Mouse (Mus musculus): ENCODE results near the gene Ddost.
A peak's percentile ranks its signal among the peaks of the same experiment; 100 is the strongest.

Ddost gene

GRCm38 (mm10) chr4:138278346-138278745 is 26.2 kb upstream of the Ddost start:
- Histone ChIP-seq H3K4me3 (replicated peaks; ENCODE audit: low read length) (no peak overlapping the region), H3K4me1 (replicated peaks; ENCODE audit: low read depth, low read length) (peaks cover 21% of the 10 kb centered on the region), H3K36me3 (ENCODE audit: insufficient read depth, low read length) (no peaks in the 10 kb centered on the region), H3K27me3 (ENCODE audit: insufficient read depth, low read length) (peaks cover 26% of the 10 kb centered on the region), H3K9me3 (ENCODE audit: low read length) (no peaks in the 10 kb centered on the region)
- TF ChIP-seq CTCF (conservative IDR thresholded peaks at IDR 0.05; ENCODE audit: low read length) (no peak), NANOG (IDR thresholded peaks at IDR 0.05; ENCODE audit: borderline replicate concordance, low read length) (no peak), POU5F1 (IDR thresholded peaks at IDR 0.05; ENCODE audit: borderline replicate concordance, low read length) (no peak)

- no peak overlapping the region for H3K4me3 ChIP-seq (replicated peaks; ENCODE audit: low read length)
- no peaks in the 10 kb centered on the region for H3K36me3 ChIP-seq (ENCODE audit: insufficient read depth, low read length)
- peaks cover 5% of the 10 kb centered on the region; the same call in 1 of the 2 replicates for H3K9me3 ChIP-seq (ENCODE audit: low read length)
- peaks cover 11% of the 10 kb centered on the region for H3K27me3 ChIP-seq (ENCODE audit: insufficient read depth, low read length)
- peak; percentile 93 for TF ChIP-seq CTCF (conservative IDR thresholded peaks at IDR 0.05; ENCODE audit: low read length)
- no peak for TF ChIP-seq POU5F1 (IDR thresholded peaks at IDR 0.05; ENCODE audit: borderline replicate concordance, low read length)
- peaks cover 8% of the 10 kb centered on the region for H3K4me1 ChIP-seq (replicated peaks; ENCODE audit: low read depth, low read length)
These were observed 21.7 kb upstream of the Ddost start for GRCm38 (mm10) chr4:138282834-138283233.

- TF ChIP-seq POU5F1 (IDR thresholded peaks at IDR 0.05; ENCODE audit: borderline replicate concordance, low read length) (no peak), NANOG (IDR thresholded peaks at IDR 0.05; ENCODE audit: borderline replicate concordance, low read length) (no peak), CTCF (conservative IDR thresholded peaks at IDR 0.05; ENCODE audit: low read length) (no peak)
These were observed 18.1 kb upstream of the Ddost start for GRCm38 (mm10) chr4:138286411-138286810.

GRCm38 (mm10) chr4:138288691-138289090 is 15.8 kb upstream of the Ddost start:
- TF ChIP-seq NANOG (IDR thresholded peaks at IDR 0.05; ENCODE audit: borderline replicate concordance, low read length) = no peak
- TF ChIP-seq CTCF (conservative IDR thresholded peaks at IDR 0.05; ENCODE audit: low read length) = no peak
- no peak for TF ChIP-seq POU5F1 (IDR thresholded peaks at IDR 0.05; ENCODE audit: borderline replicate concordance, low read length)
- Histone ChIP-seq H3K4me1 (replicated peaks; ENCODE audit: low read depth, low read length) (peaks cover 23% of the 10 kb centered on the region), H3K9me3 (ENCODE audit: low read length) (peaks cover 15% of the 10 kb centered on the region), H3K4me3 (replicated peaks; ENCODE audit: low read length) (0 out of 2 replicates have a peak overlapping the region, but pooled peaks have one; percentile 17), H3K27me3 (ENCODE audit: insufficient read depth, low read length) (peaks cover 15% of the 10 kb centered on the region), H3K36me3 (ENCODE audit: insufficient read depth, low read length) (no peaks in the 10 kb centered on the region)

More at GRCm38 (mm10) chr4:138286411-138286810, 18.1 kb upstream of the Ddost start:
- Histone ChIP-seq H3K27me3 (ENCODE audit: insufficient read depth, low read length) (peaks cover 15% of the 10 kb centered on the region), H3K4me1 (replicated peaks; ENCODE audit: low read depth, low read length) (peaks cover 15% of the 10 kb centered on the region), H3K36me3 (ENCODE audit: insufficient read depth, low read length) (no peaks in the 10 kb centered on the region), H3K9me3 (ENCODE audit: low read length) (peaks cover 11% of the 10 kb centered on the region), H3K4me3 (replicated peaks; ENCODE audit: low read length) (no peak overlapping the region)

- H3K4me3 ChIP-seq (replicated peaks; ENCODE audit: low read length) = no peak overlapping the region
- no peaks in the 10 kb centered on the region for H3K36me3 ChIP-seq (ENCODE audit: insufficient read depth, low read length)
- H3K9me3 ChIP-seq (ENCODE audit: low read length) = peaks cover 9% of the 10 kb centered on the region
- TF ChIP-seq POU5F1 (IDR thresholded peaks at IDR 0.05; ENCODE audit: borderline replicate concordance, low read length) (no peak), NANOG (IDR thresholded peaks at IDR 0.05; ENCODE audit: borderline replicate concordance, low read length) (no peak)
- peaks cover 23% of the 10 kb centered on the region for H3K4me1 ChIP-seq (replicated peaks; ENCODE audit: low read depth, low read length)
- peaks cover 15% of the 10 kb centered on the region for H3K27me3 ChIP-seq (ENCODE audit: insufficient read depth, low read length)
These were observed 12.5 kb upstream of the Ddost start for GRCm38 (mm10) chr4:138292028-138292427.

- no peak for TF ChIP-seq NANOG (IDR thresholded peaks at IDR 0.05; ENCODE audit: borderline replicate concordance, low read length)
- TF ChIP-seq POU5F1 (IDR thresholded peaks at IDR 0.05; ENCODE audit: borderline replicate concordance, low read length) = no peak
- no peak for TF ChIP-seq CTCF (conservative IDR thresholded peaks at IDR 0.05; ENCODE audit: low read length)
- Histone ChIP-seq H3K36me3 (ENCODE audit: insufficient read depth, low read length) (no peaks in the 10 kb centered on the region), H3K4me1 (replicated peaks; ENCODE audit: low read depth, low read length) (peaks cover 20% of the 10 kb centered on the region), H3K27me3 (ENCODE audit: insufficient read depth, low read length) (peaks cover 9% of the 10 kb centered on the region; the same call in 1 of the 2 replicates), H3K4me3 (replicated peaks; ENCODE audit: low read length) (no peak overlapping the region), H3K9me3 (ENCODE audit: low read length) (peaks cover 9% of the 10 kb centered on the region)
These were observed 11.1 kb upstream of the Ddost start for GRCm38 (mm10) chr4:138293261-138293948.

GRCm38 (mm10) chr4:138293949-138294550 is 10.5 kb upstream of the Ddost start:
- Histone ChIP-seq H3K36me3 (ENCODE audit: insufficient read depth, low read length) (no peaks in the 10 kb centered on the region), H3K4me1 (replicated peaks; ENCODE audit: low read depth, low read length) (peaks cover 16% of the 10 kb centered on the region), H3K4me3 (replicated peaks; ENCODE audit: low read length) (no peak overlapping the region), H3K27me3 (ENCODE audit: insufficient read depth, low read length) (peaks cover 10% of the 10 kb centered on the region; the same call in 1 of the 2 replicates), H3K9me3 (ENCODE audit: low read length) (peaks cover 9% of the 10 kb centered on the region)
- TF ChIP-seq CTCF (conservative IDR thresholded peaks at IDR 0.05; ENCODE audit: low read length) (no peak), NANOG (IDR thresholded peaks at IDR 0.05; ENCODE audit: borderline replicate concordance, low read length) (no peak), POU5F1 (IDR thresholded peaks at IDR 0.05; ENCODE audit: borderline replicate concordance, low read length) (no peak)

GRCm38 (mm10) chr4:138301271-138301780 is 3.2 kb upstream of the Ddost start:
- TF ChIP-seq POU5F1 (IDR thresholded peaks at IDR 0.05; ENCODE audit: borderline replicate concordance, low read length) = no peak
- TF ChIP-seq CTCF (conservative IDR thresholded peaks at IDR 0.05; ENCODE audit: low read length) = no peak
- no peak for TF ChIP-seq NANOG (IDR thresholded peaks at IDR 0.05; ENCODE audit: borderline replicate concordance, low read length)
- H3K27me3 ChIP-seq (ENCODE audit: insufficient read depth, low read length) = peaks cover 13% of the 10 kb centered on the region; the same call in 1 of the 2 replicates
- H3K9me3 ChIP-seq (ENCODE audit: low read length) = no peaks in the 10 kb centered on the region
- H3K4me3 ChIP-seq (replicated peaks; ENCODE audit: low read length) = no peak overlapping the region
- H3K4me1 ChIP-seq (replicated peaks; ENCODE audit: low read depth, low read length) = peaks cover 28% of the 10 kb centered on the region
- no peaks in the 10 kb centered on the region for H3K36me3 ChIP-seq (ENCODE audit: insufficient read depth, low read length)

All from E14TG2a.4 (cell line).